Mouse (Mus musculus): ENCODE results near the gene Bcam. TPM values are rescaled to one million over a fixed set of nuclear protein-coding genes. Genes with fewer than 3 reads are reported as not detected.
A peak's percentile ranks its signal among the peaks of the same experiment; 100 is the strongest.
"Not testable (repeated sequence)": the region's sequence is repeated elsewhere in the genome, so short reads cannot be mapped to it uniquely, and the experiment has no call there.

Bcam gene
- polyA plus RNA-seq, 1 experiment from 2014 or later = 163 TPM

- no peak overlapping the region for H3K4me3 ChIP-seq (ENCODE audit: low read depth, low read length)
- no peaks in the 10 kb centered on the region for H3K4me1 ChIP-seq (ENCODE audit: control insufficient read depth, insufficient read depth, low read length)
- no peak for ATAC-seq (replicated peaks; ENCODE audit: insufficient number of reproducible peaks, low FRiP score, low TSS enrichment)
- no peak overlapping the region for H3K27ac ChIP-seq (ENCODE audit: low read depth, low read length)
- no peak overlapping the region for H3K9ac ChIP-seq (ENCODE audit: low read depth, low read length)
- H3K9me3 ChIP-seq (replicated peaks; ENCODE audit: control insufficient read depth, low read length) = no peaks in the 10 kb centered on the region
- H3K27me3 ChIP-seq (ENCODE audit: control insufficient read depth, insufficient read depth, low read length) = peaks cover 24% of the 10 kb centered on the region
- no peaks in the 10 kb centered on the region for H3K36me3 ChIP-seq (ENCODE audit: control insufficient read depth, insufficient read depth, low read length)
- WGBS (ENCODE audit: insufficient replicate concordance) = 65% methylated on average over 2 of the region's 2 CpGs
- no peak overlapping the region for H3K4me2 ChIP-seq
Measured at GRCm38 (mm10) chr7:19795236-19795635, 24.4 kb upstream of the Bcam start.

DNA sequence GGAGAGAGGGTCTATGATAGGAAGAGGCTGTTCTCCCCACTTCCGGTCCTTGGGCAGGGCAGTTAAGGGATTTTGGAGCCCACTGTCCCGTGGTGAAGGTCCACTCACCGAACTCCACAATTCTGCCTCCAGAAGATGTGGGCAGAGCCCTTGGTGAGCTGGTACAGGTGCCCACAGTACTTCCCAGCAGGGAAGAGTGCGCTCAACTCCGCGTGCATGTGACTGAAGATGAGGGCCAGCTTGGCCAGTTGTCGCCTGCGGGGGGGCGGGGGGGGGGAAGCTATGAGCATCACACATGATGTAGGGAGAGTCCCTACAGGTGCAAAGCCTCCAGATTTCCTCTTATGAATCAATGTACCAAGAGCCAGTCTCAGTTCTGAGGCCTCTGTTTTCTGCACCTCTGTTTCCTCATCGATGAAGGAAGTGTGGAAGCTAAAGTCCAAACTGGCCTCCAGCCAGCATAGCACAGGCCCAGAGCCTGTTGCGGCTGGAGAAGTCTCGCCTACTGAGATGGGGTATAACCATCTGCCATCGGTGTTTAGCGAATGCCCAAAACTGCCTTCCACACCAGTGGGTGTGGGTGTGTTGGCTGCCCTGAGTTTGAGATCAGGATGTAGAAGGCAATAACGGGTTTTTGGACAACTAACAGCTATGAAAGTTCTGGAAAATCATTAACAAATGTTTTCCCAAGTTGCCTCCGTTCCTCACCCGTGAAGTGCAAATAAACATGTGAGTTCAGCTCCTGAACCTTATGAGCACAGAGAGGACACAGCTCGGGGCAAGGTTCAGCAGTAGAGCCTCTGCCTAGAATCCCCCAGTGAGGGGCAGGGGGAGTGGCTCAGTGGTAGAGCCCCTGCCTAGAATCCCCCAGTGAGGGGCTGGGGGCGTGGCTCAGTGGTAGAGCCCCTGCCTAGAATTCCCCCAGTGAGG, 22.1 kb upstream of the Bcam start:
- WGBS (ENCODE audit: insufficient replicate concordance) = 84% methylated on average over 19 of the region's 19 CpGs
- Histone ChIP-seq H3K27me3 (ENCODE audit: control insufficient read depth, insufficient read depth, low read length) (peaks cover 25% of the 10 kb centered on the region), H3K4me2 (no peak overlapping the region), H3K4me3 (ENCODE audit: low read depth, low read length) (no peak overlapping the region), H3K4me1 (ENCODE audit: control insufficient read depth, insufficient read depth, low read length) (no peaks in the 10 kb centered on the region), H3K9me3 (replicated peaks; ENCODE audit: control insufficient read depth, low read length) (no peaks in the 10 kb centered on the region), H3K9ac (ENCODE audit: low read depth, low read length) (no peak overlapping the region), H3K36me3 (ENCODE audit: control insufficient read depth, insufficient read depth, low read length) (no peaks in the 10 kb centered on the region), H3K27ac (ENCODE audit: low read depth, low read length) (no peak overlapping the region)
- no peak for ATAC-seq (replicated peaks; ENCODE audit: insufficient number of reproducible peaks, low FRiP score, low TSS enrichment)

- H3K4me1 ChIP-seq (ENCODE audit: control insufficient read depth, insufficient read depth, low read length); H3K27ac ChIP-seq (ENCODE audit: low read depth, low read length); ATAC-seq (replicated peaks; ENCODE audit: insufficient number of reproducible peaks, low FRiP score, low TSS enrichment); H3K9ac ChIP-seq (ENCODE audit: low read depth, low read length); H3K36me3 ChIP-seq (ENCODE audit: control insufficient read depth, insufficient read depth, low read length); H3K4me3 ChIP-seq (ENCODE audit: low read depth, low read length); H3K4me2 ChIP-seq; H3K9me3 ChIP-seq (replicated peaks; ENCODE audit: control insufficient read depth, low read length): not testable (repeated sequence)
- WGBS (ENCODE audit: insufficient replicate concordance) = 94% methylated on average over 2 of the region's 2 CpGs
- peaks cover 16% of the 10 kb centered on the region for H3K27me3 ChIP-seq (ENCODE audit: control insufficient read depth, insufficient read depth, low read length)
Measured at GRCm38 (mm10) chr7:19791504-19791903, 20.7 kb upstream of the Bcam start.

DNA sequence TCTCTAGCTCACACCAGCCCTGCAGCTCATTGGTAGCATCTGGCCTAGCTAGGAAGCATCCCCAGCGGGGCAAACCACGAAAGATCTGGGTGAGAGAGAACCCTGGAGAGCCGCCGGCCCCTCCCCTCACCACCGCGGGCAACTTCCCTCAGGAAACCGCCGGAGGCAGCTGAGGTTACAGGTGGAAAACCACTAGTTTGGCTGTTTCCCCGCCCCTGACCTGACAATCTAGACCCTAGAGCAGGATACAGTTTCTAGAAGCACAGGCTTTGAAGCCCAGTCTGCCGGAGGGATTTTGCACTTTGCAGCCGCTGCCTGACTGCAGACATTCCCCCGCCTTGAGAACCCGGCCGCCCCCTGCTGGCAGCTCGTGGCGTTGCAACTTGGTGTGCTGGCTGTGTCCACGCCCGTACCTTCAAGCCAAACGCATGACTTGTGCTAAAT, 19.1 kb upstream of the Bcam start:
- WGBS (ENCODE audit: insufficient replicate concordance) = 1% methylated on average over 19 of the region's 19 CpGs
- Histone ChIP-seq H3K27ac (ENCODE audit: low read depth, low read length) (no peak overlapping the region), H3K9me3 (replicated peaks; ENCODE audit: control insufficient read depth, low read length) (no peaks in the 10 kb centered on the region), H3K27me3 (ENCODE audit: control insufficient read depth, insufficient read depth, low read length) (peaks cover 3% of the 10 kb centered on the region; the same call in 1 of the 2 replicates), H3K4me2 (peak overlapping the region; percentile 71), H3K4me3 (ENCODE audit: low read depth, low read length) (peak overlapping the region; percentile 36), H3K9ac (ENCODE audit: low read depth, low read length) (peak overlapping the region; percentile 65), H3K4me1 (ENCODE audit: control insufficient read depth, insufficient read depth, low read length) (no peaks in the 10 kb centered on the region), H3K36me3 (ENCODE audit: control insufficient read depth, insufficient read depth, low read length) (no peaks in the 10 kb centered on the region)
- peak; percentile 40; the same call in 1 of the 2 replicates for ATAC-seq (replicated peaks; ENCODE audit: insufficient number of reproducible peaks, low FRiP score, low TSS enrichment)

- Histone ChIP-seq H3K27ac (ENCODE audit: low read depth, low read length) (no peak overlapping the region), H3K4me3 (ENCODE audit: low read depth, low read length) (no peak overlapping the region), H3K36me3 (ENCODE audit: control insufficient read depth, insufficient read depth, low read length) (no peaks in the 10 kb centered on the region), H3K4me2 (no peak overlapping the region), H3K4me1 (ENCODE audit: control insufficient read depth, insufficient read depth, low read length) (no peaks in the 10 kb centered on the region), H3K9ac (ENCODE audit: low read depth, low read length) (no peak overlapping the region), H3K9me3 (replicated peaks; ENCODE audit: control insufficient read depth, low read length) (no peaks in the 10 kb centered on the region), H3K27me3 (ENCODE audit: control insufficient read depth, insufficient read depth, low read length) (peaks cover 3% of the 10 kb centered on the region; the same call in 1 of the 2 replicates)
- ATAC-seq (replicated peaks; ENCODE audit: insufficient number of reproducible peaks, low FRiP score, low TSS enrichment) = no peak
- 42% methylated on average over 12 of the region's 12 CpGs for WGBS (ENCODE audit: insufficient replicate concordance)
Measured at GRCm38 (mm10) chr7:19785874-19786458, 15.2 kb upstream of the Bcam start.

DNA sequence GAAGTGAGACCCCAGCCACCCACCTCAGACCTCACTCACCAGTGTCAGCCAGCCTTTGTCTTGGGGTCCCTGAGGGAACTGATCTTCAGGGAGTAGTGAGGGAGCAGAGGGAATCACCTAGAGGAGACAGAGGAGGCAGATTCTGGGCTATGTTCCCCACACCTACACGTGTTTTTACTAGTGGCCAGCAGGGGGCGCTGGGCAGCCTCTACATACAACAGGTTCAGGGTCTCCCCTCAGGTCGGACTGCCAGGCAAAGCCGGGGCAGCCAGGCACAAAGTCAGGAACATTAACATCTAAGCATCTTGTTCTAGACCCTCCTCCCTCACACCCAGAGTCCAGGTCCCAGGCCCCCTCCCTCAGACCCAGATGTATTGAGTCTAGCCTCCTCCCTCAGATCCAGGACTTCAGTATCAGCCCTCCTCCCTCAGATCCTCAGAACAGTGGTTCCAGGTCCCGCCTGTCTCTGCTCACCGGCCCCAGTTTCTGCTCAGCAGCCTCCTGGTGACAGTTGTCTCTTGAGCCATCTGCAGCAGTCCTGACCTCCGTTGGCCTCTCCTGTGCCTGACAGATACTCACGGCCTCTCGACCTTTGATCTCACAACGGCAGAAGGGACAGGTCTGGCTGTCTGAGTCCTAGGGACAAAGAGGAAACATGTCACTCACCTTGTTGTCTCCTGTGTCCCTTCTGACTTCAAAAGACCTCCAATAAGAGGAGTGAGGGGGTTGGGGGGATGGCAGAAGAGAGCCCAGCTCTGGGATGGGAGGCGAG, 14.1 kb upstream of the Bcam start:
- Histone ChIP-seq H3K9ac (ENCODE audit: low read depth, low read length) (no peak overlapping the region), H3K9me3 (replicated peaks; ENCODE audit: control insufficient read depth, low read length) (no peaks in the 10 kb centered on the region), H3K36me3 (ENCODE audit: control insufficient read depth, insufficient read depth, low read length) (no peaks in the 10 kb centered on the region), H3K4me2 (no peak overlapping the region), H3K27ac (ENCODE audit: low read depth, low read length) (no peak overlapping the region), H3K27me3 (ENCODE audit: control insufficient read depth, insufficient read depth, low read length) (no peaks in the 10 kb centered on the region), H3K4me3 (ENCODE audit: low read depth, low read length) (no peak overlapping the region), H3K4me1 (ENCODE audit: control insufficient read depth, insufficient read depth, low read length) (no peaks in the 10 kb centered on the region)
- WGBS (ENCODE audit: insufficient replicate concordance) = 21% methylated on average over 11 of the region's 11 CpGs
- ATAC-seq (replicated peaks; ENCODE audit: insufficient number of reproducible peaks, low FRiP score, low TSS enrichment) = no peak

DNA sequence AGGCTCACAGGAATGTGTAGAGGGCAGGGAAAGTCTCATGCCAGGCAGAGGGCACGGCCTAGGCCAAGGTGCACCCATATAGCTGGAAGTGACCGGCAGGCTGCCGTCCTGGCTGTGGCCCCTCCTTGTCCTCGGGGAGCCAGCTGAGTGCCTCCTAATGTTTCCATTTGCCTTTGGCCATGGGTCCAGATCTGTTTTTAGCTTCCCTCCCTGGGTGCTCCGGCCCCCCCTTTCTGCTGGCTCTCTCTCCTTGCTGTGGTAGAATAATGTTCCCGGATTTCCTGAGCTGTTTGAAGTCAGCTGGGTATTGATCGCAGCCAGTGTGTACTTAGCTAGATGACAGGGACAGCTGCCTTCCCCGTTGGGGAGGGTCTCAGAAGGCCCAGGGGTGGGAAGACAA, 12.8 kb upstream of the Bcam start:
- Histone ChIP-seq H3K4me2 (no peak overlapping the region), H3K27me3 (ENCODE audit: control insufficient read depth, insufficient read depth, low read length) (no peaks in the 10 kb centered on the region), H3K27ac (ENCODE audit: low read depth, low read length) (no peak overlapping the region), H3K4me3 (ENCODE audit: low read depth, low read length) (no peak overlapping the region), H3K9ac (ENCODE audit: low read depth, low read length) (no peak overlapping the region), H3K9me3 (replicated peaks; ENCODE audit: control insufficient read depth, low read length) (0 out of 2 replicates have a peak, but pooled peaks cover 2% of the 10 kb centered on the region), H3K36me3 (ENCODE audit: control insufficient read depth, insufficient read depth, low read length) (no peaks in the 10 kb centered on the region), H3K4me1 (ENCODE audit: control insufficient read depth, insufficient read depth, low read length) (no peaks in the 10 kb centered on the region)
- 74% methylated on average over 8 of the region's 8 CpGs for whole genome bisulfite sequencing (ENCODE audit: insufficient replicate concordance)
- no peak for ATAC-seq (replicated peaks; ENCODE audit: insufficient number of reproducible peaks, low FRiP score, low TSS enrichment)

GRCm38 (mm10) chr7:19782645-19783044, 11.8 kb upstream of the Bcam start:
- H3K27me3 ChIP-seq (ENCODE audit: control insufficient read depth, insufficient read depth, low read length) = no peaks in the 10 kb centered on the region
- 79% methylated on average over 4 of the region's 4 CpGs for WGBS (ENCODE audit: insufficient replicate concordance)
- H3K4me3 ChIP-seq (ENCODE audit: low read depth, low read length) = no peak overlapping the region
- no peak overlapping the region for H3K9ac ChIP-seq (ENCODE audit: low read depth, low read length)
- no peaks in the 10 kb centered on the region for H3K4me1 ChIP-seq (ENCODE audit: control insufficient read depth, insufficient read depth, low read length)
- no peaks in the 10 kb centered on the region for H3K36me3 ChIP-seq (ENCODE audit: control insufficient read depth, insufficient read depth, low read length)
- H3K9me3 ChIP-seq (replicated peaks; ENCODE audit: control insufficient read depth, low read length) = 0 out of 2 replicates have a peak, but pooled peaks cover 2% of the 10 kb centered on the region
- ATAC-seq (replicated peaks; ENCODE audit: insufficient number of reproducible peaks, low FRiP score, low TSS enrichment) = no peak
- no peak overlapping the region for H3K27ac ChIP-seq (ENCODE audit: low read depth, low read length)
- H3K4me2 ChIP-seq = no peak overlapping the region
